Mouse (Mus musculus): ENCODE measurements at regions not wholly inside any gene's neighbourhood (a gene's known extent, or its start where the extent isn't known, plus 50 kb on each side); places are given as distances from the start of the nearest gene placed in this dataset.

- DNase-seq (ENCODE audit: low spot score): no peak
These were observed 797.1 kb upstream of the Slit2 start for GRCm38 (mm10) chr5:47185868-47186267.

GRCm38 (mm10) chr5:47202164-47202914 lies 780.6 kb upstream of the Slit2 start:
- DNase-seq (ENCODE audit: low spot score): no peak

GRCm38 (mm10) chr5:47202915-47203296 lies 780.0 kb upstream of the Slit2 start:
- DNase-seq (ENCODE audit: low spot score): no peak

GRCm38 (mm10) chr5:47210542-47210941 lies 772.4 kb upstream of the Slit2 start:
- no peak for DNase-seq (ENCODE audit: low spot score)

GRCm38 (mm10) chr5:47215421-47215820 lies 767.5 kb upstream of the Slit2 start:
- DNase-seq (ENCODE audit: low spot score): no peak

GRCm38 (mm10) chr5:47225247-47225646 lies 757.7 kb upstream of the Slit2 start:
- DNase-seq (ENCODE audit: low spot score): no peak

GRCm38 (mm10) chr5:47236094-47236493 lies 746.8 kb upstream of the Slit2 start:
- DNase-seq (ENCODE audit: low spot score): no peak

- DNase-seq (ENCODE audit: low spot score): no peak
These were observed 742.9 kb upstream of the Slit2 start for GRCm38 (mm10) chr5:47240060-47240459.

GRCm38 (mm10) chr5:47240586-47240985 lies 742.4 kb upstream of the Slit2 start:
- DNase-seq (ENCODE audit: low spot score): no peak

GRCm38 (mm10) chr5:47254835-47255369 lies 728.0 kb upstream of the Slit2 start:
- no peak for DNase-seq (ENCODE audit: low spot score)

- DNase-seq (ENCODE audit: low spot score): no peak
These were observed 721.1 kb upstream of the Slit2 start for GRCm38 (mm10) chr5:47261658-47262411.

- no peak for DNase-seq (ENCODE audit: low spot score)
These were observed 710.3 kb upstream of the Slit2 start for GRCm38 (mm10) chr5:47272642-47273041.

GRCm38 (mm10) chr5:47273389-47274255 lies 709.3 kb upstream of the Slit2 start:
- peak; percentile 6 for DNase-seq (ENCODE audit: low spot score)

- no peak for DNase-seq (ENCODE audit: low spot score)
These were observed 708.7 kb upstream of the Slit2 start for GRCm38 (mm10) chr5:47274256-47274638.

GRCm38 (mm10) chr5:47276231-47277195 lies 706.4 kb upstream of the Slit2 start:
- no peak for DNase-seq (ENCODE audit: low spot score)

- DNase-seq (ENCODE audit: low spot score): peak; percentile 5
These were observed 703.3 kb upstream of the Slit2 start for GRCm38 (mm10) chr5:47279630-47280029.

GRCm38 (mm10) chr5:47299602-47300001 lies 683.3 kb upstream of the Slit2 start:
- DNase-seq (ENCODE audit: low spot score): no peak

GRCm38 (mm10) chr5:47317506-47317905 lies 665.4 kb upstream of the Slit2 start:
- no peak for DNase-seq (ENCODE audit: low spot score)

GRCm38 (mm10) chr5:47318147-47318546 lies 664.8 kb upstream of the Slit2 start:
- DNase-seq (ENCODE audit: low spot score): no peak

GRCm38 (mm10) chr5:47322511-47323167 lies 660.3 kb upstream of the Slit2 start:
- no peak for DNase-seq (ENCODE audit: low spot score)
